Mouse (Mus musculus) heart, embryonic 11.5 days (tissue): ENCODE results near the gene Lpar5. TPM values are rescaled to one million over a fixed set of nuclear protein-coding genes. Genes with fewer than 3 reads are reported as not detected.

Source experiments
- ATAC-seq: fragments of 200-750 bp; cut with Nextera tagmentation; replicated peaks from 2 replicates; pipeline ENCODE4 v1.8.0; 2017; ENCODE audit warnings: moderate library complexity; ENCODE audit not compliant: insufficient number of reproducible peaks, low FRiP score, low TSS enrichment
- H3K27ac ChIP-seq: fragments of 300-500 bp; sonication (generic); 2 replicates; pipeline ENCODE4 v1.5.1; 2014; ENCODE audit warnings: mild to moderate bottlenecking, low read depth, low read length
- H3K27me3 ChIP-seq: fragments of 300-500 bp; sonication (generic); 2 replicates; pipeline ENCODE4 v1.6.1; 2014; ENCODE audit warnings: mild to moderate bottlenecking, low read length, mixed read lengths; ENCODE audit not compliant: control insufficient read depth, insufficient read depth
- H3K36me3 ChIP-seq: fragments of 300-500 bp; sonication (generic); 2 replicates; pipeline ENCODE4 v1.6.1; 2014; ENCODE audit warnings: mild to moderate bottlenecking, low read length, moderate library complexity, mixed read lengths; ENCODE audit not compliant: control insufficient read depth, insufficient read depth
- H3K4me1 ChIP-seq: fragments of 300-500 bp; sonication (generic); 2 replicates; pipeline ENCODE4 v1.6.1; 2014; ENCODE audit warnings: low read length; ENCODE audit not compliant: control insufficient read depth, insufficient read depth
- H3K4me2 ChIP-seq: fragments of 300-500 bp; sonication (generic); 2 replicates; pipeline ENCODE4 v1.6.1; 2014; ENCODE audit warnings: mild to moderate bottlenecking, moderate library complexity
- H3K4me3 ChIP-seq: fragments of 300-500 bp; sonication (generic); 2 replicates; pipeline ENCODE4 v1.5.1; 2014; ENCODE audit warnings: low read depth, low read length
- H3K9ac ChIP-seq: fragments of 300-500 bp; sonication (generic); 2 replicates; pipeline ENCODE4 v1.6.1; 2014; ENCODE audit warnings: mild to moderate bottlenecking, low read depth, low read length, moderate library complexity
- H3K9me3 ChIP-seq: fragments of 300-500 bp; sonication (generic); replicated peaks from 2 replicates; pipeline ENCODE4 v1.6.1; 2016; ENCODE audit warnings: low read length; ENCODE audit not compliant: control insufficient read depth
- WGBS: fragments of 180-500 bp; shearing (Covaris S2); extraction: QIAGEN DNeasy Blood & Tissue Kit; methylation state at CpG from one replicate; pipeline ENCODE4 v1.1.7; 2014; ENCODE audit not compliant: insufficient replicate concordance; 5-methylcytosine and 5-hydroxymethylcytosine counted together
- polyA plus RNA-seq: library from polyadenylated mRNA; unstranded; fragments of >200 nt; fragmentation: Nextera tagmentation; extraction: Ambion mirVana; gene quantifications from 2 replicates; pipeline ENCODE4 v1.2.1, GENCODE M21; 2014

Gene Lpar5
- polyA plus RNA-seq, 1 experiment from 2014 or later: 0.27 TPM

GRCm38 (mm10) chr6:125073825-125074224 is 6.1 kb downstream of the Lpar5 start:
- no peak for ATAC-seq
- H3K9me3 ChIP-seq: no peaks in the 10 kb centered on the region
- no peak overlapping the region for H3K4me2 ChIP-seq
- no peak overlapping the region for H3K4me3 ChIP-seq
- no peak overlapping the region for H3K9ac ChIP-seq
- no peak overlapping the region for H3K27ac ChIP-seq
- WGBS: 63% methylated on average over 8 of the region's 8 CpGs
- H3K27me3 ChIP-seq: no peaks in the 10 kb centered on the region
- no peaks in the 10 kb centered on the region for H3K36me3 ChIP-seq
- peaks cover 8% of the 10 kb centered on the region for H3K4me1 ChIP-seq

- Histone ChIP-seq H3K4me1 (peaks cover 9% of the 10 kb centered on the region; the same call in 1 of the 2 replicates), H3K27me3 (peaks cover 3% of the 10 kb centered on the region; the same call in 1 of the 2 replicates), H3K27ac (no peak overlapping the region; the same call in 1 of the 2 replicates), H3K9me3 (no peaks in the 10 kb centered on the region), H3K4me2 (peak overlapping the region; percentile 76), H3K9ac (peak overlapping the region; percentile 75), H3K36me3 (no peaks in the 10 kb centered on the region), H3K4me3 (peak overlapping the region; percentile 45)
- 21% methylated on average over 25 of the region's 25 CpGs for WGBS
- ATAC-seq: no peak; the same call in 1 of the 2 replicates
Measured at GRCm38 (mm10) chr6:125081394-125081793, 13.7 kb downstream of the Lpar5 start.

- WGBS: 19% methylated on average over 45 of the region's 45 CpGs
- peak; percentile 69 for ATAC-seq
- no peaks in the 10 kb centered on the region for H3K36me3 ChIP-seq
- H3K4me1 ChIP-seq: peaks cover 9% of the 10 kb centered on the region; the same call in 1 of the 2 replicates
- peak overlapping the region; percentile 75 for H3K9ac ChIP-seq
- peak overlapping the region; percentile 76 for H3K4me2 ChIP-seq
- peaks cover 3% of the 10 kb centered on the region; the same call in 1 of the 2 replicates for H3K27me3 ChIP-seq
- no peak overlapping the region; the same call in 1 of the 2 replicates for H3K27ac ChIP-seq
- peak overlapping the region; percentile 45 for H3K4me3 ChIP-seq
- no peaks in the 10 kb centered on the region for H3K9me3 ChIP-seq
Measured at GRCm38 (mm10) chr6:125081797-125082560, 14.3 kb downstream of the Lpar5 start.

GRCm38 (mm10) chr6:125082801-125083386 is 15.2 kb downstream of the Lpar5 start:
- Histone ChIP-seq H3K36me3 (no peaks in the 10 kb centered on the region), H3K4me3 (no peak overlapping the region), H3K9ac (no peak overlapping the region; the same call in 1 of the 2 replicates), H3K4me1 (peaks cover 9% of the 10 kb centered on the region; the same call in 1 of the 2 replicates), H3K27ac (no peak overlapping the region), H3K4me2 (no peak overlapping the region), H3K9me3 (no peaks in the 10 kb centered on the region), H3K27me3 (peaks cover 3% of the 10 kb centered on the region; the same call in 1 of the 2 replicates)
- no peak for ATAC-seq
- WGBS: 82% methylated on average over 7 of the region's 7 CpGs

GRCm38 (mm10) chr6:125084424-125084823 is 16.7 kb downstream of the Lpar5 start:
- H3K4me1 ChIP-seq: peaks cover 15% of the 10 kb centered on the region
- H3K9me3 ChIP-seq: no peaks in the 10 kb centered on the region
- 8% methylated on average over 4 of the region's 4 CpGs for WGBS
- H3K9ac ChIP-seq: no peak overlapping the region
- H3K27me3 ChIP-seq: peaks cover 3% of the 10 kb centered on the region; the same call in 1 of the 2 replicates
- H3K36me3 ChIP-seq: no peaks in the 10 kb centered on the region
- H3K4me3 ChIP-seq: no peak overlapping the region
- H3K27ac ChIP-seq: no peak overlapping the region
- H3K4me2 ChIP-seq: no peak overlapping the region
- no peak for ATAC-seq

DNA sequence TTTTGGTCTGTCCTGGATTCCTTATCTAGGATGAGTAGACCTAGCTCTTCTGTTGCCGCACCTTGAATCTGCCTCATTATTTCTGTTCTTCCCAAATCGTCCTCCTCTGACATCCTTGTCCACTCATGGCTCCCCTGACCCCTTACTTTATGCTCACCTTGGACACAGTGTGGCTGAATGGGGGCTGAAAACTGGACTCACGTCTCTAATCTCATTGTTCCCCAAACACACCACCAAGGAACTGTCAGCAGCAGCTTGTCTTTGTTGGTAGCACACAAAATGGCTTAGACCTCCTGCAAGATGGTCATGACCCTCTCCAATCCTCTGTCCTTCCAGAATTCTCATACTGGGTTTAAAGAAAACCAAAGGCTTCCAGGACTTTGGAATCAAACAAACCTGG is 20.2 kb downstream of the Lpar5 start:
- Histone ChIP-seq H3K9ac (no peak overlapping the region), H3K4me2 (no peak overlapping the region)

DNA sequence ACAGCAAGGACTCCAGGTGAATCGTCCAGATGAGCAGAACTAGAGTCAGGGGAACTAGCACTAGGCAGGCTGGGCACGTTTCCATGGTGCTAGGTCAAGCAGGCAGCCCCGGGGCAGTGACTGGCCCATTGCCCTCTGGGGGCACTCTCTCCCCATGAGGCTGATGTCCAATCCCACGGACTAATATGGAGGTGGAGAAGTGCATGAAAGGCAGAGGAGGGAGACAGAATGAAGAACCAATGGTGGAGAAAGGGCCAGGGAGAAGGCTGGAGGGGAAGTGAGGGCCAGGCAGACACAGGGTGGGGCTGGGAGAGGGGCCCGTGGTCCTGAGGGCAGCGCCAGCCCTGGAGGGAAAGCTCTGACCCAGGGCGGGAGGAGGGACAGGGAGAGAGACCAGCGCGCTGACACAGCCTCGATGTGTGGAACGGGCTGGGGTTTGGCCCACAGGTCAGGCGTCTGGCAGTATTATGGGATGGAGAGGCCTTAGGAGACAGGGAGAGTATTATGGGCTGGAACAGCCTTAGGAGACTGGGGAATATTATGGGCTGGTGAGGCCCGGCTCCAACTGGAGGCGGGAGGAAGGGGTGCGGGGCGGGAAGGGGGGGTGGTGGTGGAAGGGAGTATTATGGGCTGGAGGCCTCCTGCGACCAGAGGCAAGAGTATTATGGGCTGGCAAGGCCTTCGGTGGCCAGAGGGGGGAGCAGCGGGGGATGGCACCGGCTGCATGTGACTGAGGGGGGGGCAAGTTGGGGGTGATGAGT is 21.0 kb downstream of the Lpar5 start:
- 0 out of 2 replicates have a peak overlapping the region, but pooled peaks have one; percentile 8 for H3K4me3 ChIP-seq
- H3K4me1 ChIP-seq: peaks cover 22% of the 10 kb centered on the region
- ATAC-seq: peak; percentile 75
- no peaks in the 10 kb centered on the region for H3K36me3 ChIP-seq
- H3K9ac ChIP-seq: peak overlapping the region; percentile 49; the same call in 1 of the 2 replicates
- H3K27ac ChIP-seq: peak overlapping the region; percentile 92
- H3K4me2 ChIP-seq: peak overlapping the region; percentile 66
- no peaks in the 10 kb centered on the region for H3K27me3 ChIP-seq
- WGBS: 3% methylated on average over 20 of the region's 20 CpGs
- H3K9me3 ChIP-seq: no peaks in the 10 kb centered on the region

More for the DNA sequence above, 20.2 kb downstream of the Lpar5 start:
- peaks cover 22% of the 10 kb centered on the region for H3K4me1 ChIP-seq
- no peaks in the 10 kb centered on the region for H3K36me3 ChIP-seq
- no peaks in the 10 kb centered on the region for H3K9me3 ChIP-seq
- ATAC-seq: no peak
- 80% methylated on average over 3 of the region's 3 CpGs for WGBS
- peak overlapping the region; percentile 92 for H3K27ac ChIP-seq
- H3K27me3 ChIP-seq: no peaks in the 10 kb centered on the region
- H3K4me3 ChIP-seq: no peak overlapping the region
